Comparison of ENCODE assay signal across 8 mouse cellular contexts in the genomic region with DNA sequence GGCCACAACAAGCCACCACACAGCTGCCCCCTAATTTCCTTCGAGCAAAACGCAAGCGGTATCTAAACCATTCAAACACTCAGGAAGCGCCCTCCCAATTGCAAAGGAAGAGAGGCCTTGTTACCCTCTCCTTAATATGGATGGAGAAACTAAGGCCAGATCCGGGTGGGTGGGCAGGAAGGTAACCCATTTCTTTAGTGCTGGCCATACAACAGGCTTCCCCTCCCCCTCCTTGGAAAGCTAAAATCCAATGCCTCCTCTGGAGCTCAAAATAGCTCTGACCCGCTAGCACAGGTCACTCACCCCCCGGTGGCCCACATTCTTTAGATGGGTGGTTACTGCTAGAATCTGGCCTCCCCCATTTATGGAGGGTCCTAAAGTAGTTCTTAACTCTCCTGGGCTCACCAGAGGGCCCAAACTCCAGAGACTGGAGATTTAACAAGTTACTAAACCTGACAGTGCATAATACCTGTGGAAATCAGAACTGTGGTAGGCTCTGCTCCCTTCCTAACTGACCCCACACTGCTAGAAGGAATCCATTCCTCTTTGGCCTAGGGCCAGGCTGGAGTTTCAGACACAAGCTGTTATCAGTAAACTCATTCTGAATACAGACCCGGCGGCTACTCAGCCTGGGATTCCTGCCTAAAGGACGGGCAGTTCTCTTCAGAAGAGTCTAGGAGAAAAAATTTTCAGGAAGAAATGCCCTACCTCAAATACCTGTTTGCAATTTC. TPM values are rescaled to one million over a fixed set of nuclear protein-coding genes. Genes with fewer than 3 reads are reported as not detected.
DNase-seq lines count a peak whose midpoint lies in the region; ATAC-seq lines count a peak whose summit lies in the region.

No protein-coding gene starts in this region.

- H3K36me3 ChIP-seq in forebrain, embryonic 15.5 days = no peaks in the 10 kb centered on the region
- no peaks in the 10 kb centered on the region for H3K36me3 ChIP-seq in hindbrain, embryonic 14.5 days (replicated peaks; ENCODE audit: control insufficient read depth, insufficient read depth)
- H3K36me3 ChIP-seq in liver, embryonic 11.5 days (ENCODE audit: control insufficient read depth, insufficient read depth, low read length) = no peaks in the 10 kb centered on the region
- H3K36me3 ChIP-seq in midbrain, embryonic 16.5 days (ENCODE audit: control insufficient read depth, insufficient read depth, low read length) = no peaks in the 10 kb centered on the region

- H3K4me2 ChIP-seq in forebrain, embryonic 15.5 days (replicated peaks) = peak overlapping the region; percentile 70
- peak overlapping the region; percentile 75 for H3K4me2 ChIP-seq in hindbrain, embryonic 14.5 days (replicated peaks)
- peak overlapping the region; percentile 95 for H3K4me2 ChIP-seq in liver, embryonic 11.5 days
- H3K4me2 ChIP-seq in midbrain, embryonic 16.5 days (ENCODE audit: low read length) = peak overlapping the region; percentile 65

- peak overlapping the region; percentile 93 for H3K27ac ChIP-seq in forebrain, embryonic 15.5 days (replicated peaks)
- H3K27ac ChIP-seq in hindbrain, embryonic 14.5 days = peak overlapping the region; percentile 58
- peak overlapping the region; percentile 56 for H3K27ac ChIP-seq in liver, embryonic 11.5 days (ENCODE audit: low read depth, low read length)
- H3K27ac ChIP-seq in midbrain, embryonic 16.5 days (ENCODE audit: low read length) = peak overlapping the region; percentile 66

- peak; percentile 56 for ATAC-seq in forebrain, embryonic 15.5 days (replicated peaks)
- ATAC-seq in hindbrain, embryonic 14.5 days (ENCODE audit: low FRiP score) = no peak
- ATAC-seq in liver, embryonic 11.5 days (replicated peaks; ENCODE audit: low FRiP score) = peak; percentile 21; the same call in 1 of the 2 replicates
- ATAC-seq in midbrain, embryonic 16.5 days = no peak

- DNase-seq in cerebellum, adult 11-12 months = peak; percentile 61
- no peak for DNase-seq in cerebellum, adult 9-10 months
- peak; percentile 60 for DNase-seq in adrenal gland, postnatal 10 days
- DNase-seq in hindbrain, embryonic 14.5 days (ENCODE audit: low spot score) = no peak
- DNase-seq in liver, embryonic 11.5 days (ENCODE audit: low spot score) = peak; percentile 47
- no peak for DNase-seq in thymus, postnatal 10 days (ENCODE audit: low spot score in 2 of 2)

- WGBS in forebrain, embryonic 15.5 days = 14% methylated on average over 10 of the region's 10 CpGs
- 15% methylated on average over 10 of the region's 10 CpGs for WGBS in hindbrain, embryonic 14.5 days
- WGBS in liver, embryonic 11.5 days = 15% methylated on average over 10 of the region's 10 CpGs
- WGBS in midbrain, embryonic 16.5 days = 19% methylated on average over 10 of the region's 10 CpGs

- H3K9ac ChIP-seq in forebrain, embryonic 15.5 days (replicated peaks) = peak overlapping the region; percentile 34
- peak overlapping the region; percentile 31; the same call in 1 of the 2 replicates for H3K9ac ChIP-seq in hindbrain, embryonic 14.5 days
- H3K9ac ChIP-seq in liver, embryonic 11.5 days (ENCODE audit: low read depth, low read length) = peak overlapping the region; percentile 79
- H3K9ac ChIP-seq in midbrain, embryonic 16.5 days (ENCODE audit: low read depth, low read length) = peak overlapping the region; percentile 85; the same call in 1 of the 2 replicates

- peak overlapping the region; percentile 63 for H3K4me3 ChIP-seq in forebrain, embryonic 15.5 days
- peak overlapping the region; percentile 92 for H3K4me3 ChIP-seq in hindbrain, embryonic 14.5 days (replicated peaks; ENCODE audit: low read length)
- peak overlapping the region; percentile 91 for H3K4me3 ChIP-seq in liver, embryonic 11.5 days (ENCODE audit: low read depth, low read length)
- peak overlapping the region; percentile 92 for H3K4me3 ChIP-seq in midbrain, embryonic 16.5 days (ENCODE audit: low read depth, low read length)

- H3K9me3 ChIP-seq in forebrain, embryonic 15.5 days = no peaks in the 10 kb centered on the region
- no peaks in the 10 kb centered on the region for H3K9me3 ChIP-seq in hindbrain, embryonic 14.5 days (ENCODE audit: control insufficient read depth, low read length)
- no peaks in the 10 kb centered on the region for H3K9me3 ChIP-seq in liver, embryonic 11.5 days (ENCODE audit: control insufficient read depth, low read length)
- H3K9me3 ChIP-seq in midbrain, embryonic 16.5 days (replicated peaks; ENCODE audit: control insufficient read depth, low read length, poor library complexity, severe bottlenecking) = no peaks in the 10 kb centered on the region

- H3K4me1 ChIP-seq in forebrain, embryonic 15.5 days = peaks cover 28% of the 10 kb centered on the region
- H3K4me1 ChIP-seq in hindbrain, embryonic 14.5 days (replicated peaks; ENCODE audit: control insufficient read depth, insufficient read depth, low read length) = peaks cover 21% of the 10 kb centered on the region
- peaks cover 16% of the 10 kb centered on the region for H3K4me1 ChIP-seq in liver, embryonic 11.5 days (replicated peaks; ENCODE audit: control insufficient read depth, insufficient read depth, low read length)
- H3K4me1 ChIP-seq in midbrain, embryonic 16.5 days (ENCODE audit: control insufficient read depth, insufficient read depth, low read length) = peaks cover 17% of the 10 kb centered on the region

- H3K27me3 ChIP-seq in forebrain, embryonic 15.5 days = no peaks in the 10 kb centered on the region
- no peaks in the 10 kb centered on the region for H3K27me3 ChIP-seq in hindbrain, embryonic 14.5 days (ENCODE audit: control insufficient read depth, insufficient read depth, low read length)
- no peaks in the 10 kb centered on the region for H3K27me3 ChIP-seq in liver, embryonic 11.5 days (replicated peaks; ENCODE audit: control insufficient read depth, insufficient read depth, low read length)
- H3K27me3 ChIP-seq in midbrain, embryonic 16.5 days (ENCODE audit: control insufficient read depth, insufficient read depth, low read depth, low read length) = no peaks in the 10 kb centered on the region

RNA-seq across cellular contexts. Expression of a gene that starts 0.6 kb away (rescaled TPM):
- 100 to 1,000 TPM; 168 to 192 TPM for total RNA-seq in adrenal gland, postnatal 10 days (2021)
- 53.5 and 53.6 TPM in 2 replicates for polyA plus RNA-seq in forebrain, embryonic 15.5 days (2015; fragmentation: Nextera tagmentation; extraction: Ambion mirVana)
- 76.7 and 83.0 TPM in 2 replicates for polyA plus RNA-seq in hindbrain, embryonic 14.5 days (2014; fragmentation: Nextera tagmentation; extraction: Ambion mirVana)
- 41.1 and 41.5 TPM in 2 replicates for polyA plus RNA-seq in liver, embryonic 11.5 days (2014; fragmentation: Nextera tagmentation; extraction: Ambion mirVana)
- polyA plus RNA-seq in midbrain, embryonic 16.5 days (2015; fragmentation: Nextera tagmentation; extraction: Ambion mirVana) = 67.9 and 79.5 TPM in 2 replicates

RNA-seq across cellular contexts. Expression of a gene that starts 25.9 kb away (rescaled TPM):
- 10 to 100 TPM; 20.2 to 28.6 TPM for total RNA-seq in adrenal gland, postnatal 10 days (2021)
- 120 and 133 TPM in 2 replicates for polyA plus RNA-seq in forebrain, embryonic 15.5 days (2015; fragmentation: Nextera tagmentation; extraction: Ambion mirVana)
- polyA plus RNA-seq in hindbrain, embryonic 14.5 days (2014; fragmentation: Nextera tagmentation; extraction: Ambion mirVana) = 136 and 137 TPM in 2 replicates
- polyA plus RNA-seq in liver, embryonic 11.5 days (2014; fragmentation: Nextera tagmentation; extraction: Ambion mirVana) = 11.3 and 13.9 TPM in 2 replicates
- 149 and 163 TPM in 2 replicates for polyA plus RNA-seq in midbrain, embryonic 16.5 days (2015; fragmentation: Nextera tagmentation; extraction: Ambion mirVana)

RNA-seq across cellular contexts. Expression of a gene that starts 32.3 kb away (rescaled TPM):
- 10 to 100 TPM in 1 of 2 experiments, 1 to 10 TPM in 1; 9.3 to 14.7 TPM for total RNA-seq in adrenal gland, postnatal 10 days (2021)
- polyA plus RNA-seq in forebrain, embryonic 15.5 days (2015; fragmentation: Nextera tagmentation; extraction: Ambion mirVana) = 23.8 and 24.5 TPM in 2 replicates
- 18.6 and 24.4 TPM in 2 replicates for polyA plus RNA-seq in hindbrain, embryonic 14.5 days (2014; fragmentation: Nextera tagmentation; extraction: Ambion mirVana)
- polyA plus RNA-seq in liver, embryonic 11.5 days (2014; fragmentation: Nextera tagmentation; extraction: Ambion mirVana) = 16.0 and 16.5 TPM in 2 replicates
- polyA plus RNA-seq in midbrain, embryonic 16.5 days (2015; fragmentation: Nextera tagmentation; extraction: Ambion mirVana) = 30.2 and 33.6 TPM in 2 replicates

RNA-seq across cellular contexts. Expression of a gene that starts 41.6 kb away (rescaled TPM):
- 100 to 1,000 TPM; 352 to 357 TPM for total RNA-seq in adrenal gland, postnatal 10 days (2021)
- polyA plus RNA-seq in forebrain, embryonic 15.5 days (2015; fragmentation: Nextera tagmentation; extraction: Ambion mirVana) = 296 and 306 TPM in 2 replicates
- polyA plus RNA-seq in hindbrain, embryonic 14.5 days (2014; fragmentation: Nextera tagmentation; extraction: Ambion mirVana) = 206 and 214 TPM in 2 replicates
- 254 and 264 TPM in 2 replicates for polyA plus RNA-seq in liver, embryonic 11.5 days (2014; fragmentation: Nextera tagmentation; extraction: Ambion mirVana)
- 273 and 286 TPM in 2 replicates for polyA plus RNA-seq in midbrain, embryonic 16.5 days (2015; fragmentation: Nextera tagmentation; extraction: Ambion mirVana)

RNA-seq across cellular contexts. Expression of a gene that starts 41.6 kb away (rescaled TPM):
- 10 to 100 TPM; 28.9 to 36.6 TPM for total RNA-seq in adrenal gland, postnatal 10 days (2021)
- 35.2 and 36.6 TPM in 2 replicates for polyA plus RNA-seq in forebrain, embryonic 15.5 days (2015; fragmentation: Nextera tagmentation; extraction: Ambion mirVana)
- 49.5 and 59.9 TPM in 2 replicates for polyA plus RNA-seq in hindbrain, embryonic 14.5 days (2014; fragmentation: Nextera tagmentation; extraction: Ambion mirVana)
- 14.9 and 16.1 TPM in 2 replicates for polyA plus RNA-seq in liver, embryonic 11.5 days (2014; fragmentation: Nextera tagmentation; extraction: Ambion mirVana)
- polyA plus RNA-seq in midbrain, embryonic 16.5 days (2015; fragmentation: Nextera tagmentation; extraction: Ambion mirVana) = 47.9 and 49.2 TPM in 2 replicates

Comparison
In these comparisons a context has a peak if more than half of its experiments do, and no peak if none do; other contexts are left out.
1. DNase-seq: peak in cerebellum, adult 11-12 months (single experiment), adrenal gland, postnatal 10 days (single experiment) and liver, embryonic 11.5 days (single experiment); none in cerebellum, adult 9-10 months (single experiment), hindbrain, embryonic 14.5 days (single experiment) and thymus, postnatal 10 days (0 of 2).
2. ATAC-seq: peak in forebrain, embryonic 15.5 days (single experiment) and liver, embryonic 11.5 days (single experiment); none in hindbrain, embryonic 14.5 days (single experiment) and midbrain, embryonic 16.5 days (single experiment).
3. H3K9ac ChIP-seq: peak in every context shown above with its lines; median percentile 85 in midbrain, embryonic 16.5 days; 79 in liver, embryonic 11.5 days; 34 in forebrain, embryonic 15.5 days; 31 in hindbrain, embryonic 14.5 days.
4. Peak in every context shown above with its lines, with median percentiles within 50 percentile points of each other: H3K27ac ChIP-seq, H3K4me2 ChIP-seq and H3K4me3 ChIP-seq.